Mouse (Mus musculus): ENCODE results near the gene Nsmce1. TPM values are rescaled to one million over a fixed set of nuclear protein-coding genes. Genes with fewer than 3 reads are reported as not detected.

Nsmce1 gene
- polyA plus RNA-seq (2015; fragmentation: Nextera tagmentation; extraction: Ambion mirVana): 89.6 and 91.8 TPM in 2 replicates

GRCm38 (mm10) chr7:125490947-125491735 is at the start of gene Nsmce1:
Gene Nsmce1, minus strand, starts transcription at chr7:125491596.

DNA sequence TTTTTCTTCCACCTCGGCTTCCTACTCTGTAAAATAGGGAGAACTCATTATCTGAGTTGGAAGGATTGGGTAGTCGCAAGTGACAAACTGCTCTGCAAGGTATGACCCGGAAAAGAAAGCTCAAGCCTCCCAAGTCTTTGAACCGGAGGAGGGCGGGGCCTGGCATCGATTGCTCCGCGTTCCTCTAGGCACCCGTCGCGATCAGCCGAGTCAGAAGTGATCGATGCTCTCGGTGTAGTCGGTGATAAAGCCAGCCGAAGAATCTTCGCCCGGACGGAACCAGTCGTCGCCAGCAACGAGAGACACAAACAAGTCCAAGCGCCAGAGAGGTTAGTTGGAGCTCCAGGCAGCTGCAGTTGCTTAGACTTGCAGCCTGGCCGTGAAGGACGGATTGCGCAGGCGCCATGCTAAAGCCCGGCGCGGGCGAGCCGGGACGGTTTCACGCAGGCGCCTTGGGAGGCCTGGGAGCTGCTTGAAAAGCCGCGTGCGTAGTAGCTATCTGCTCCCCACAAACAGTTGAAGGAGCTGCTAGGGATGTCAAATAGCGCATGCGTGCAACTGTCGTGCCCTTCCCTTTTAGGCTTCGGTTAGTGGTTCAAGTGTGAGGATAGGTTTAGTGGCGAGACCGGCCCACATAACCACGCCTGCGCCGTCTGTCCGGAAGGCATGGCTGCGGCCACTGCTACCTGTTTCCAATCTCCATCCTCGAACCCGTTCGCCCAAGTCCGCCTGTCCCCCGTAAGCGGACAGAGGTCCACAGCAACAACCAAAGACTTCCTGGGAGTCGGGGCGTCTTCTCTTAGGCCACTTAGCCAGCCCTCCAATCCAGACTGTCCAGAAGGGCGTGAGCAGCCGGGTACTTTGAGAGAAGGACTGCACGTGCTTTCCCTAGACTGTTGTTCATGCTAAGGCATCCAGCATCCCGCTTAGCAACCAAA is 46.7 kb downstream of the Nsmce1 start, which contains the start of gene Kdm8:
TSS of gene Kdm8 (plus strand) at position 213 of the 938 bp plus-strand sequence.

Other genes with a start within 250 kb of the Nsmce1 start
- gene Kdm8, start 46.9 kb downstream of the Nsmce1 start, polyA plus RNA-seq (2015; fragmentation: Nextera tagmentation; extraction: Ambion mirVana): 3.3 and 3.9 TPM in 2 replicates
- 17.1 and 23.9 TPM in 2 replicates for gene Il4ra, start 60.5 kb upstream of the Nsmce1 start, polyA plus RNA-seq (2015; fragmentation: Nextera tagmentation; extraction: Ambion mirVana)
- gene Il21r, start 111.8 kb upstream of the Nsmce1 start, polyA plus RNA-seq (2015; fragmentation: Nextera tagmentation; extraction: Ambion mirVana): 1.1 and 1.5 TPM in 2 replicates
- 9.0 and 10.7 TPM in 2 replicates for gene Gtf3c1, start 216.2 kb upstream of the Nsmce1 start, polyA plus RNA-seq (2015; fragmentation: Nextera tagmentation; extraction: Ambion mirVana)
- 2.9 and 4.2 TPM in 2 replicates for gene D430042O09Rik, start 216.3 kb upstream of the Nsmce1 start, polyA plus RNA-seq (2015; fragmentation: Nextera tagmentation; extraction: Ambion mirVana)

Measured in urinary bladder, postnatal 0 days (tissue).